ENCODE assay signal across 10 mouse cellular contexts in the genomic region with DNA sequence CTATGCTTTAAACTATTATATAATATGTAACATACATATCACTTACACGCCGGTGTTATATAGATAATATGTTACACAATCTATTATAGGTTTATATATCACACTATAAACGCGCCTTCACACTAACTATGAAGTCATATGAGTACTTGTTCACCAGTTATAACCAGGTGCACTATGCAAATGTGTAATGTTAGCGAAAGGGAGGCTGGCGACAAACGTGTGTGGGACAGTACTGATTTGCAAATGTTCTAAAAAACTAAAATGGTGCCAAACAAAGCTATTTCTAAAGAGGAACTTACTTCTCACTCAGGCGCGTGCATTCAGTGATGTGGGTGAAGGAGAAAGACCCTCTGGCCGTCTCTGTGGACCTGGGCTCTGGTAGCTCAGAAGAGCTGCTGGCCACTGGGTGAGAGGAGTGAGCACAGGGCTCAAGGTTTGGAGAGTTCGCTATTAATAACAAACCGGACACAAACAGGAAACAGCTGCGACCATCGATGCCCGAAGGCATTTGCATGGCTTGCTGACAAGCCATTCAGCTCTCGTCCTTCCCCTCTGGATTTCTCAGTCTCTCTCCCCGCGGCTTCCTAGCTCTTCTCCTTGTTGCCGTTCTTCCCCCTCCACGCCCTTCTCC. TPM values are rescaled to one million over a fixed set of nuclear protein-coding genes. Genes with fewer than 3 reads are reported as not detected.
A peak's percentile ranks its signal among the peaks of the same experiment; 100 is the strongest.
DNase-seq lines count a peak whose midpoint lies in the region; ATAC-seq and TF ChIP-seq lines count a peak whose summit lies in the region.
"Had no signal": no experiment of that assay in that cellular context is flagged by ENCODE, and none has a peak within 500 bp of the region (broad histone marks: within the 10 kb centered on the region; RNA-seq: fewer than 3 reads in every experiment).

No protein-coding gene starts in this region.

- TF ChIP-seq EP300 in liver, embryonic 14.5 days (IDR thresholded peaks at IDR 0.05; ENCODE audit: low read depth): no peak

- no peak for TF ChIP-seq CTCF in liver, embryonic 14.5 days (IDR thresholded peaks at IDR 0.05; ENCODE audit: low read depth)
- TF ChIP-seq CTCF in small intestine, adult 2 months (IDR thresholded peaks at IDR 0.05; ENCODE audit: extremely low read depth, insufficient read length, insufficient replicate concordance, low read depth, low read length): no peak

- 0 out of 2 replicates have a peak, but pooled peaks cover 6% of the 10 kb centered on the region for H3K4me1 ChIP-seq in kidney, embryonic 16.5 days (ENCODE audit: insufficient read depth, low read length)
- no peaks in the 10 kb centered on the region for H3K4me1 ChIP-seq in liver, embryonic 14.5 days (replicated peaks; ENCODE audit: control insufficient read depth in 2 of 2, insufficient read depth in 2 of 2, low read length in 1 of 2)
- H3K4me1 ChIP-seq in small intestine, adult 2 months (ENCODE audit: control insufficient read depth, insufficient read depth, insufficient read length, low read length): no peaks in the 10 kb centered on the region
- no peaks in the 10 kb centered on the region for H3K4me1 ChIP-seq in midbrain, embryonic 10.5 days
- H3K4me1 ChIP-seq: hindbrain, embryonic 15.5 days had no signal

- H3K27me3 ChIP-seq in kidney, embryonic 16.5 days (ENCODE audit: insufficient read depth, low read length): no peaks in the 10 kb centered on the region
- H3K27me3 ChIP-seq in liver, embryonic 14.5 days (ENCODE audit: control insufficient read depth, insufficient read depth, low read length): no peaks in the 10 kb centered on the region
- no peaks in the 10 kb centered on the region for H3K27me3 ChIP-seq in small intestine, adult 2 months (ENCODE audit: control insufficient read depth, insufficient read depth, low read length)
- no peaks in the 10 kb centered on the region for H3K27me3 ChIP-seq in midbrain, embryonic 10.5 days (ENCODE audit: low read depth, poor library complexity, severe bottlenecking)
- H3K27me3 ChIP-seq: hindbrain, embryonic 15.5 days had no signal

- no peaks in the 10 kb centered on the region for H3K9me3 ChIP-seq in kidney, embryonic 16.5 days (ENCODE audit: low read length)
- H3K9me3 ChIP-seq in liver, embryonic 14.5 days (ENCODE audit: control insufficient read depth, low read length): no peaks in the 10 kb centered on the region
- H3K9me3 ChIP-seq in midbrain, embryonic 10.5 days (replicated peaks): no peaks in the 10 kb centered on the region
- H3K9me3 ChIP-seq: hindbrain, embryonic 15.5 days had no signal

- H3K9ac ChIP-seq in kidney, embryonic 16.5 days (replicated peaks; ENCODE audit: low read length): 0 out of 2 replicates have a peak overlapping the region, but pooled peaks have one; percentile 11
- no peak overlapping the region for H3K9ac ChIP-seq in liver, embryonic 14.5 days (replicated peaks)
- H3K9ac ChIP-seq: hindbrain, embryonic 15.5 days had no signal

- no peaks in the 10 kb centered on the region for H3K36me3 ChIP-seq in kidney, embryonic 16.5 days (ENCODE audit: insufficient read depth, low read length)
- no peaks in the 10 kb centered on the region for H3K36me3 ChIP-seq in liver, embryonic 14.5 days (replicated peaks; ENCODE audit: control insufficient read depth, insufficient read depth, low read depth)
- no peaks in the 10 kb centered on the region for H3K36me3 ChIP-seq in small intestine, adult 2 months (ENCODE audit: control insufficient read depth, insufficient read depth, low read length)
- no peaks in the 10 kb centered on the region for H3K36me3 ChIP-seq in midbrain, embryonic 10.5 days
- H3K36me3 ChIP-seq: hindbrain, embryonic 15.5 days had no signal

- no peak for ATAC-seq in kidney, embryonic 16.5 days (ENCODE audit: low FRiP score, low TSS enrichment)
- no peak for ATAC-seq in liver, embryonic 14.5 days (ENCODE audit: insufficient read depth)

- peak overlapping the region; percentile 13; the same call in 1 of the 2 replicates for H3K4me2 ChIP-seq in kidney, embryonic 16.5 days (replicated peaks; ENCODE audit: low read depth, low read length)
- peak overlapping the region; percentile 15 for H3K4me2 ChIP-seq in liver, embryonic 14.5 days (ENCODE audit: low read depth)
- H3K4me2 ChIP-seq: hindbrain, embryonic 15.5 days had no signal

- no peak for DNase-seq in kidney, adult 11 months
- DNase-seq in embryo, embryonic 10.5 days (ENCODE audit: low spot score): peak; percentile 31
- DNase-seq in liver, embryonic 14.5 days (ENCODE audit: low read depth in 3 of 3, low spot score in 3 of 3): no peak
- DNase-seq in midbrain, embryonic 10.5 days (ENCODE audit: low spot score): no peak
- DNase-seq in urinary bladder, postnatal 4 days (ENCODE audit: low spot score in 2 of 2): no peak
- DNase-seq in thymus, adult 18-20 months: no peak
- DNase-seq: cerebellum, postnatal 14 days had no signal

- no peak overlapping the region for H3K27ac ChIP-seq in kidney, embryonic 16.5 days (ENCODE audit: low read length)
- H3K27ac ChIP-seq in liver, embryonic 14.5 days: no peak overlapping the region
- peak overlapping the region; percentile 58 for H3K27ac ChIP-seq in small intestine, adult 2 months (ENCODE audit: insufficient read depth, low read depth, low read length)
- no peak overlapping the region for H3K27ac ChIP-seq in midbrain, embryonic 10.5 days (replicated peaks)
- H3K27ac ChIP-seq: hindbrain, embryonic 15.5 days had no signal

- WGBS in kidney, embryonic 16.5 days: 59% methylated on average over 20 of the region's 20 CpGs
- WGBS in liver, embryonic 14.5 days (ENCODE audit: insufficient replicate concordance): 33% methylated on average over 20 of the region's 20 CpGs
- 65% methylated on average over 20 of the region's 20 CpGs for WGBS in small intestine, adult 2 months
- WGBS in midbrain, embryonic 10.5 days: 82% methylated on average over 20 of the region's 20 CpGs

- H3K4me3 ChIP-seq in kidney, embryonic 16.5 days (ENCODE audit: low read length): no peak overlapping the region
- no peak overlapping the region for H3K4me3 ChIP-seq in liver, embryonic 14.5 days (ENCODE audit: insufficient read depth in 1 of 2, low read depth in 2 of 2, low read length in 2 of 2)
- peak overlapping the region; percentile 29 for H3K4me3 ChIP-seq in small intestine, adult 2 months (ENCODE audit: low read depth, low read length)
- no peak overlapping the region for H3K4me3 ChIP-seq in midbrain, embryonic 10.5 days
- H3K4me3 ChIP-seq: hindbrain, embryonic 15.5 days had no signal

- TF ChIP-seq POLR2A in small intestine, adult 2 months (IDR thresholded peaks at IDR 0.05; ENCODE audit: low read depth, low read length): no peak

RNA-seq across cellular contexts. Expression of a gene that starts 13.8 kb away (rescaled TPM):
- polyA plus RNA-seq in kidney, embryonic 16.5 days (2015; fragmentation: Nextera tagmentation; extraction: Ambion mirVana): 84.6 and 96.5 TPM in 2 replicates
- 11.8 and 19.4 TPM in 2 replicates for polyA plus RNA-seq in liver, embryonic 14.5 days (2012; rRNA removed)
- polyA plus RNA-seq in liver, embryonic 14.5 days (2014; fragmentation: Nextera tagmentation; extraction: Ambion mirVana): 37.1 and 37.9 TPM in 2 replicates
- polyA plus RNA-seq in small intestine, adult 2 months (2012; rRNA removed): 5.8 and 14.2 TPM in 2 replicates
- 88.9 and 102 TPM in 2 replicates for polyA plus RNA-seq in midbrain, embryonic 10.5 days (2016; fragmentation: Nextera tagmentation; extraction: Ambion mirVana)
